In genomic region chr9:59533422-59533821, GRCm38 (mm10) we compare ENCODE assay signal across 23 mouse cellular contexts. TPM values are rescaled to one million over a fixed set of nuclear protein-coding genes. Genes with fewer than 3 reads are reported as not detected.
DNase-seq lines count a peak whose midpoint lies in the region; ATAC-seq and TF ChIP-seq lines count a peak whose summit lies in the region.
"Had no signal": no experiment of that assay in that cellular context is flagged by ENCODE, and none has a peak within 500 bp of the region (broad histone marks: within the 10 kb centered on the region; RNA-seq: fewer than 3 reads in every experiment).

No protein-coding gene starts in this region.

- no peaks in the 10 kb centered on the region for H3K9me3 ChIP-seq in kidney, embryonic 16.5 days (ENCODE audit: low read length)
- H3K9me3 ChIP-seq: embryonic facial prominence, embryonic 12.5 days; embryonic facial prominence, embryonic 15.5 days; forebrain, embryonic 12.5 days; forebrain, embryonic 15.5 days; hindbrain, embryonic 10.5 days; hindbrain, embryonic 13.5 days; intestine, embryonic 15.5 days had no signal

- no peak for DNase-seq in cerebellum, adult 2 months
- no peak for DNase-seq in cerebellum, postnatal 25 days
- DNase-seq in A20 (ENCODE audit: low read depth, low spot score), result peak; percentile 58
- DNase-seq in left cerebral cortex, postnatal 10 days (ENCODE audit: extremely low spot score in 1 of 2, low spot score in 2 of 2), result no peak
- DNase-seq: B cell, adult 2 months had no signal

- 62% methylated on average over 2 of the region's 2 CpGs for WGBS in cerebellum, adult 2 months
- 76% methylated on average over 2 of the region's 2 CpGs for whole genome bisulfite sequencing in kidney, embryonic 16.5 days

- no peak overlapping the region for H3K9ac ChIP-seq in kidney, embryonic 16.5 days (replicated peaks; ENCODE audit: low read length)
- H3K9ac ChIP-seq: embryonic facial prominence, embryonic 12.5 days; embryonic facial prominence, embryonic 15.5 days; forebrain, embryonic 12.5 days; forebrain, embryonic 15.5 days; hindbrain, embryonic 13.5 days; intestine, embryonic 15.5 days had no signal

- H3K4me3 ChIP-seq in cerebellum, adult 2 months (replicated peaks; ENCODE audit: insufficient read depth, low read depth, low read length), result no peak overlapping the region
- no peak overlapping the region for H3K4me3 ChIP-seq in embryonic fibroblast, embryonic 13.5 days (ENCODE audit: insufficient read depth, low read length)
- no peak overlapping the region for H3K4me3 ChIP-seq in kidney, embryonic 16.5 days (ENCODE audit: low read length)
- H3K4me3 ChIP-seq: embryonic facial prominence, embryonic 12.5 days; embryonic facial prominence, embryonic 15.5 days; erythroblast, embryonic 14.5 days; forebrain, embryonic 12.5 days; forebrain, embryonic 15.5 days; hindbrain, embryonic 10.5 days; hindbrain, embryonic 13.5 days; intestine, embryonic 15.5 days had no signal

- TF ChIP-seq CTCF in cerebellum, adult 2 months (IDR thresholded peaks at IDR 0.05; ENCODE audit: borderline replicate concordance, insufficient read depth, low read depth, low read length), result no peak
- no peak for TF ChIP-seq CTCF in embryonic fibroblast, embryonic 13.5 days (IDR thresholded peaks at IDR 0.05; ENCODE audit: borderline replicate concordance, insufficient read depth, low read length)

- no peak for TF ChIP-seq POLR2A in cerebellum, adult 2 months (IDR thresholded peaks at IDR 0.05; ENCODE audit: borderline replicate concordance, insufficient read depth, low read length)
- no peak for TF ChIP-seq POLR2A in embryonic fibroblast, embryonic 13.5 days (IDR thresholded peaks at IDR 0.05; ENCODE audit: low read depth, low read length)

- H3K27me3 ChIP-seq in cerebellum, adult 2 months (ENCODE audit: control insufficient read depth, insufficient read depth, low read length), result no peaks in the 10 kb centered on the region
- no peaks in the 10 kb centered on the region for H3K27me3 ChIP-seq in kidney, embryonic 16.5 days (ENCODE audit: insufficient read depth, low read length)
- H3K27me3 ChIP-seq: embryonic facial prominence, embryonic 12.5 days; forebrain, embryonic 12.5 days; forebrain, embryonic 15.5 days; intestine, embryonic 15.5 days had no signal

- H3K36me3 ChIP-seq in kidney, embryonic 16.5 days (ENCODE audit: insufficient read depth, low read length), result no peaks in the 10 kb centered on the region
- H3K36me3 ChIP-seq: embryonic facial prominence, embryonic 12.5 days; embryonic facial prominence, embryonic 15.5 days; forebrain, embryonic 12.5 days; forebrain, embryonic 15.5 days; hindbrain, embryonic 10.5 days; hindbrain, embryonic 13.5 days; intestine, embryonic 15.5 days had no signal

- peak overlapping the region; percentile 72; the same call in 1 of the 2 replicates for H3K27ac ChIP-seq in cerebellum, adult 2 months (ENCODE audit: insufficient read depth, low read length)
- H3K27ac ChIP-seq in embryonic fibroblast, embryonic 13.5 days (ENCODE audit: insufficient read depth, low read length), result 0 out of 2 replicates have a peak overlapping the region, but pooled peaks have one; percentile 15
- no peak overlapping the region for H3K27ac ChIP-seq in kidney, embryonic 16.5 days (ENCODE audit: low read length)
- H3K27ac ChIP-seq: embryonic facial prominence, embryonic 12.5 days; embryonic facial prominence, embryonic 15.5 days; forebrain, embryonic 12.5 days; forebrain, embryonic 15.5 days; hindbrain, embryonic 10.5 days; hindbrain, embryonic 13.5 days; intestine, embryonic 15.5 days had no signal

- peaks cover 3% of the 10 kb centered on the region; the same call in 1 of the 2 replicates for H3K4me1 ChIP-seq in cerebellum, adult 2 months (ENCODE audit: control insufficient read depth, insufficient read depth, low read length)
- 0 out of 2 replicates have a peak, but pooled peaks cover 3% of the 10 kb centered on the region for H3K4me1 ChIP-seq in embryonic fibroblast, embryonic 13.5 days (ENCODE audit: control insufficient read depth, insufficient read depth, low read length)
- H3K4me1 ChIP-seq in kidney, embryonic 16.5 days (ENCODE audit: insufficient read depth, low read length), result no peaks in the 10 kb centered on the region; the same call in 1 of the 2 replicates
- H3K4me1 ChIP-seq: embryonic facial prominence, embryonic 12.5 days; embryonic facial prominence, embryonic 15.5 days; forebrain, embryonic 15.5 days; hindbrain, embryonic 10.5 days; hindbrain, embryonic 13.5 days; intestine, embryonic 15.5 days had no signal

- no peak overlapping the region for H3K4me2 ChIP-seq in kidney, embryonic 16.5 days (replicated peaks; ENCODE audit: low read depth, low read length)
- H3K4me2 ChIP-seq: embryonic facial prominence, embryonic 12.5 days; embryonic facial prominence, embryonic 15.5 days; forebrain, embryonic 12.5 days; forebrain, embryonic 15.5 days; heart, embryonic 11.5 days; hindbrain, embryonic 13.5 days; intestine, embryonic 15.5 days had no signal

- intact Hi-C loops in left cerebral cortex, postnatal 10 days (cut with DNase I), result no loop called here

- ATAC-seq in kidney, embryonic 16.5 days (ENCODE audit: low FRiP score, low TSS enrichment), result no peak
- ATAC-seq: forebrain, embryonic 15.5 days; hindbrain, embryonic 16.5 days; intestine, embryonic 15.5 days had no signal

RNA-seq across cellular contexts. Expression of gene Hexa, which starts 5.9 kb away (rescaled TPM):
- 39.7 and 42.9 TPM in 2 replicates for polyA plus RNA-seq in cerebellum, adult 2 months (2012; rRNA removed)
- polyA plus RNA-seq in embryonic fibroblast, embryonic 13.5 days (2011; ENCODE audit: insufficient read length, low read depth, missing spikeins), result 144 TPM in 2 replicates
- polyA plus RNA-seq in kidney, embryonic 16.5 days (2015; fragmentation: Nextera tagmentation; extraction: Ambion mirVana), result 69.7 and 78.1 TPM in 2 replicates
- total RNA-seq in left cerebral cortex, postnatal 10 days (2021), result 10 to 100 TPM; 33.4 to 34.2 TPM

RNA-seq across cellular contexts. Expression of gene Tmem202, which starts 6.2 kb away (rescaled TPM):
- 1.7 and 2.3 TPM in 2 replicates for polyA plus RNA-seq in cerebellum, adult 2 months (2012; rRNA removed)
- polyA plus RNA-seq in embryonic fibroblast, embryonic 13.5 days (2011; ENCODE audit: insufficient read length, low read depth, missing spikeins), result 2.3 and 2.4 TPM in 2 replicates
- 0.27 TPM in 1 of 2 replicates, not detected in the other for polyA plus RNA-seq in kidney, embryonic 16.5 days (2015; fragmentation: Nextera tagmentation; extraction: Ambion mirVana)
- 1 to 10 TPM; 2.7 to 3.6 TPM for total RNA-seq in left cerebral cortex, postnatal 10 days (2021)
- total RNA-seq: common myeloid progenitor, adult 5-6 weeks had no signal
- polyA plus RNA-seq: embryonic facial prominence, embryonic 12.5 days; embryonic facial prominence, embryonic 15.5 days; erythroblast, embryonic 14.5 days; forebrain, embryonic 12.5 days; hindbrain, embryonic 10.5 days; intestine, embryonic 15.5 days had no signal

RNA-seq across cellular contexts. Expression of gene Celf6, which starts 44.3 kb away (rescaled TPM):
- polyA plus RNA-seq in cerebellum, adult 2 months (2012; rRNA removed), result 6.5 and 7.4 TPM in 2 replicates
- polyA plus RNA-seq in embryonic fibroblast, embryonic 13.5 days (2011; ENCODE audit: insufficient read length, low read depth, missing spikeins), result not detected in 2 replicates
- polyA plus RNA-seq in kidney, embryonic 16.5 days (2015; fragmentation: Nextera tagmentation; extraction: Ambion mirVana), result 0.32 and 0.53 TPM in 2 replicates
- 10 to 100 TPM; 37.5 to 40.1 TPM for total RNA-seq in left cerebral cortex, postnatal 10 days (2021)
- total RNA-seq: common myeloid progenitor, adult 5-6 weeks; gastrocnemius, postnatal 10 days; heart, adult 8-10 months; heart, postnatal 36 days; MEL had no signal
- polyA plus RNA-seq: erythroblast, embryonic 14.5 days; heart, postnatal 0 days had no signal

RNA-seq across cellular contexts. Expression of gene Arih1, which starts 47.0 kb away (rescaled TPM):
- 53.4 and 57.2 TPM in 2 replicates for polyA plus RNA-seq in cerebellum, adult 2 months (2012; rRNA removed)
- polyA plus RNA-seq in embryonic fibroblast, embryonic 13.5 days (2011; ENCODE audit: insufficient read length, low read depth, missing spikeins), result 162 TPM in 2 replicates
- polyA plus RNA-seq in kidney, embryonic 16.5 days (2015; fragmentation: Nextera tagmentation; extraction: Ambion mirVana), result 12.4 and 13.6 TPM in 2 replicates
- 100 to 1,000 TPM; 107 TPM for total RNA-seq in left cerebral cortex, postnatal 10 days (2021)
